Mouse (Mus musculus) heart, embryonic 10.5 days (tissue): ENCODE results near the gene Fbxo21. TPM values are rescaled to one million over a fixed set of nuclear protein-coding genes. Genes with fewer than 3 reads are reported as not detected.

Experiments
- DNase-seq: peaks from one replicate; pipeline ENCODE4 v3.0.0-alpha.2; 2017; ENCODE audit warnings: low spot score
- H3K27ac ChIP-seq: fragments of 300-500 bp; sonication (generic); 2 replicates; pipeline ENCODE4 v1.5.1; 2016; ENCODE audit warnings: mild to moderate bottlenecking
- H3K27me3 ChIP-seq: fragments of 300-500 bp; sonication (generic); 2 replicates; pipeline ENCODE4 v1.6.1; 2016; ENCODE audit warnings: mild to moderate bottlenecking; ENCODE audit not compliant: poor library complexity, insufficient read depth, severe bottlenecking
- H3K36me3 ChIP-seq: fragments of 300-500 bp; sonication (generic); 2 replicates; pipeline ENCODE4 v1.6.1; 2016; ENCODE audit warnings: mild to moderate bottlenecking, moderate library complexity
- H3K4me1 ChIP-seq: fragments of 300-500 bp; sonication (generic); 2 replicates; pipeline ENCODE4 v1.6.1; 2016; ENCODE audit warnings: mild to moderate bottlenecking
- H3K4me3 ChIP-seq: fragments of 300-500 bp; sonication (generic); 2 replicates; pipeline ENCODE4 v1.5.1; 2016; ENCODE audit warnings: mild to moderate bottlenecking, moderate library complexity
- H3K9me3 ChIP-seq: fragments of 300-500 bp; sonication (generic); 2 replicates; pipeline ENCODE4 v1.6.1; 2016; ENCODE audit warnings: mild to moderate bottlenecking, moderate library complexity
- WGBS: fragments of 180-500 bp; shearing (Covaris S2); methylation state at CpG from one replicate; pipeline ENCODE4 v1.1.7; 2016; 5-methylcytosine and 5-hydroxymethylcytosine counted together
- polyA plus RNA-seq: library from polyadenylated mRNA; unstranded; fragments of >200 nt; fragmentation: Nextera tagmentation; extraction: Ambion mirVana; gene quantifications from 2 replicates; pipeline ENCODE4 v1.2.1, GENCODE M21; 2016

Fbxo21 gene
- polyA plus RNA-seq, 1 experiment from 2014 or later: 73.5 TPM

- H3K36me3 ChIP-seq: peaks cover 99% of the 10 kb centered on the region
- no peak for DNase-seq
- no peaks in the 10 kb centered on the region for H3K27me3 ChIP-seq
Measured at GRCm38 (mm10) chr5:117987891-117988290, 11.4 kb downstream of the Fbxo21 start.

DNA sequence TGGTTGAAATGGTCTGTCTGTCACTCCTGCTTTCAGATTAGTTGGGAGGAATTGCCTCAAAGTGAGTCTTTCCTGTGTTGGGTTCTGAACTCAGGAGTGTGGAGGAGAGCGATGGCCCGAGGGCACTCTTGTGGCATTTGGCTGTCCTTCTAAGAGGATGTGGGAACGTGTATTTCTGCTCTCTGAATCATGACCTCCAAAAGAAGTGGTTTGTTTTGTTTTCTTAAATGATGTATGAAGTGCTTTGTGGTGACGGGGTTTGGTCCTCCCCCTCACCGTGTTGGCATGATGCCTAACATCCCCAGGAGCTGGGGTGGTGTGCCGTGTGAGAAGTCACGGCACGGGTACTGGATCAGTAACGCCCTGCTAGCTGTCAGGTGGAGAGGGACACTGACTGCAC, 11.8 kb downstream of the Fbxo21 start:
- no peak for DNase-seq
- H3K27ac ChIP-seq: no peak overlapping the region
- H3K4me3 ChIP-seq: no peak overlapping the region
- peaks cover 98% of the 10 kb centered on the region for H3K36me3 ChIP-seq
- H3K4me1 ChIP-seq: peaks cover 9% of the 10 kb centered on the region
- no peaks in the 10 kb centered on the region for H3K27me3 ChIP-seq
- no peaks in the 10 kb centered on the region for H3K9me3 ChIP-seq
- WGBS: 94% methylated on average over 9 of the region's 9 CpGs

More at GRCm38 (mm10) chr5:117987891-117988290, 11.4 kb downstream of the Fbxo21 start:
- H3K4me3 ChIP-seq: no peak overlapping the region
- H3K4me1 ChIP-seq: peaks cover 9% of the 10 kb centered on the region
- 89% methylated on average over 3 of the region's 3 CpGs for WGBS
- no peaks in the 10 kb centered on the region for H3K9me3 ChIP-seq
- H3K27ac ChIP-seq: no peak overlapping the region

DNA sequence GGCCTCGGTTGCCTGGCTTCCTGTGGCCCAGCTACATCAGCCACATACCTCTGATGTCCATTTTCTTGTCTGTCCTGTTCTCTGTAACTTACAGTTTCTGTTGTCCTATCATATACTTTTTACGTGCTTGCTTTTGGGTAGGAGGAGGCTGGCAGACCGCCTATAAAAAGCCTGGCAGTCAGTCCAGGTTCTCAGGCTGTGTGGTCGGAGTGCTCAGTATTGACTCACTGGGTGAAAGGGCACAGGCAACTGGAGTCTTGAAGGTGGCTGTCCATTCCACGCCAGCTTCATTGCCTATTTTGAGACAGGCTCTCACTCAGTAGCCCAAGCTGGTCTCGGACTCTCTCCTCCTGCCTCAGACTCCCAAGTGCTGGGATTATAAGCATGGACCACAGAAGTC, 13.2 kb downstream of the Fbxo21 start:
- Histone ChIP-seq H3K4me3 (no peak overlapping the region), H3K27me3 (no peaks in the 10 kb centered on the region), H3K27ac (no peak overlapping the region), H3K36me3 (peaks cover 98% of the 10 kb centered on the region), H3K4me1 (peaks cover 9% of the 10 kb centered on the region), H3K9me3 (no peaks in the 10 kb centered on the region)
- 90% methylated on average over 6 of the region's 6 CpGs for WGBS
- no peak for DNase-seq

- Histone ChIP-seq H3K27me3 (no peaks in the 10 kb centered on the region), H3K27ac (no peak overlapping the region), H3K4me1 (no peaks in the 10 kb centered on the region), H3K36me3 (peaks cover 98% of the 10 kb centered on the region), H3K4me3 (no peak overlapping the region), H3K9me3 (no peaks in the 10 kb centered on the region)
- WGBS: 92% methylated on average over 3 of the region's 3 CpGs
- DNase-seq: no peak
Measured at GRCm38 (mm10) chr5:117990957-117991356, 14.4 kb downstream of the Fbxo21 start.

DNA sequence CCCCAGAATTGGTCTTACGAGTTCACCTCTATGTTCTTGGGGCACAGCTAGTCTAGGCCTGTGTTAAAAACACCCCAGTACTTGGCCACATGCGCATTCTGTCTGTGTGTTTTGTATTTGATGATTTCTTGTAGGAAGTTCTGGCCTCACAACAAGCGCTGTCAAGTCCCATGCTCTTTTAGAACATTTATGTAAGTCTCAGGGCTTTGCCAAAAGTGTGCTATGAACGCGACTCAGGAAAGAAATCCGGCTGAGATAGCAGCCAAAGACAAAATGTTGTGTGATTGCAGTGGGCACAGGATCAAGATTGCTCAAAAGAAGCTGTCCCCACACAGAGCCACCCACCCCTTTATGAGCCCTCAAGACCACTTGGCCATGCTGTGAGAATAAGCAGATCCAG, 17.0 kb downstream of the Fbxo21 start:
- Histone ChIP-seq H3K4me1 (peaks cover 18% of the 10 kb centered on the region), H3K27me3 (no peaks in the 10 kb centered on the region), H3K4me3 (no peak overlapping the region), H3K9me3 (no peaks in the 10 kb centered on the region), H3K36me3 (peaks cover 97% of the 10 kb centered on the region), H3K27ac (no peak overlapping the region)
- WGBS: 90% methylated on average over 6 of the region's 6 CpGs
- no peak for DNase-seq

DNA sequence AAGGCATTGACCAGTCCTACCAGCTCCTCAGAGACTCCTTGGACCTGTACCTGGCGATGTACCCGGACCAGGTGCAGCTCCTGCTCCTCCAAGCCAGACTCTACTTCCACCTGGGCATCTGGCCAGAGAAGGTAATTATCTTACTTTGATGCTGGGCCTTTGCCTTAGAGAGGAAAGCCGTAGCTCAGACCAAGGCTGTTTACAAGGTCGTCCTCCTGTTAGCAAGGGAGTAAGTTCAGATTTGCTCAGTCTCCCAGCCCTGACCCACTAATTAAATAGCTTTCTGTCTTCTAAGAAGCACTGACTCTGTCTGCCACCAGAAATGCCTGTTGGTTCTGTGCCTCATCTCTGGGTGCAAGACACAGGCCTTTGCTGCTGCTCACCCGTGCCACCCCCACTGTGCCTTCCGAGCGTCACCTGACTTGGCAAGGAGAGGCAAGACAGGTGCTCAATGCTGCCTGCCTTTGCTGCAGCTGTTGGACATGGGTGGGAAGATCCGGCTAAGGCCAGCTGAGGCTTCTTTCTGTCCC, 18.9 kb downstream of the Fbxo21 start:
- no peak overlapping the region for H3K27ac ChIP-seq
- H3K9me3 ChIP-seq: no peaks in the 10 kb centered on the region
- H3K36me3 ChIP-seq: peaks cover 95% of the 10 kb centered on the region
- DNase-seq: no peak
- H3K4me1 ChIP-seq: peaks cover 24% of the 10 kb centered on the region
- no peaks in the 10 kb centered on the region for H3K27me3 ChIP-seq
- no peak overlapping the region for H3K4me3 ChIP-seq
- WGBS: 92% methylated on average over 8 of the region's 8 CpGs

GRCm38 (mm10) chr5:117995911-117996310, 19.4 kb downstream of the Fbxo21 start:
- WGBS: 87% methylated on average over 6 of the region's 6 CpGs

GRCm38 (mm10) chr5:117996581-117996980, 20.1 kb downstream of the Fbxo21 start:
- H3K4me3 ChIP-seq: no peak overlapping the region
- WGBS: 86% methylated on average over 6 of the region's 6 CpGs
- peaks cover 95% of the 10 kb centered on the region for H3K36me3 ChIP-seq

More at GRCm38 (mm10) chr5:117995911-117996310, 19.4 kb downstream of the Fbxo21 start:
- Histone ChIP-seq H3K9me3 (no peaks in the 10 kb centered on the region), H3K36me3 (peaks cover 95% of the 10 kb centered on the region), H3K4me3 (no peak overlapping the region), H3K27ac (no peak overlapping the region), H3K27me3 (no peaks in the 10 kb centered on the region), H3K4me1 (peaks cover 24% of the 10 kb centered on the region)
- no peak for DNase-seq

DNA sequence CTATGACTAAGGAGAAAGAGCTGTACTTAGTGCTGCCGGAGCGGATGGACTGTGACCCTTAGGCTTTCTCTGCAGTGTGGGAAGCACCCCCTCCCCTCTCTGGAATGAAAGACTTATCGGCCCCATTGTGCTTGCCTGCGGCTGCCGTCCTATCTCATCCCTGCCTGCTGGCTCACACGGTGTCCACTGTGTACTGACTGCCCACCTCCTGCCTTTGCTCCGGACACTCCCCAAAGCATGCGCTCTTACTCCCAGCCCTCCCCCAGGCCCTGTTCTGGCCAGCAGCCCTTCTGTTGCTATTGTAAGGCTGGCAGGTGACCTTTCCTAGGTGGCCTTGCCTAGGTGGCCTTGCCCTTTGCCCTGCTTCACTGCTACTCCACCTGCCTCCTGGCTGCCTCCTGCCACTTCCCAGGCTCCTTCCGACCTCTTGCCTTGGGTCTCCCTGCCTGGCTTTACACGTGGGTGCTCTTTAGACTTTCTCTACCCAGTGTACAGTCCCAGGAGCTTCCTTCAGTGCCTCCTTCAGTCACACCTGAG, 21.0 kb downstream of the Fbxo21 start:
- Histone ChIP-seq H3K27me3 (no peaks in the 10 kb centered on the region), H3K36me3 (peaks cover 95% of the 10 kb centered on the region), H3K27ac (peak overlapping the region; percentile 49; the same call in 1 of the 2 replicates), H3K4me1 (peaks cover 24% of the 10 kb centered on the region), H3K9me3 (no peaks in the 10 kb centered on the region), H3K4me3 (no peak overlapping the region)
- no peak for DNase-seq
- WGBS: 22% methylated on average over 10 of the region's 10 CpGs

More at GRCm38 (mm10) chr5:117996581-117996980, 20.1 kb downstream of the Fbxo21 start:
- Histone ChIP-seq H3K9me3 (no peaks in the 10 kb centered on the region), H3K27ac (0 out of 2 replicates have a peak overlapping the region, but pooled peaks have one; percentile 42), H3K4me1 (peaks cover 24% of the 10 kb centered on the region), H3K27me3 (no peaks in the 10 kb centered on the region)
- no peak for DNase-seq

- Histone ChIP-seq H3K9me3 (no peaks in the 10 kb centered on the region), H3K4me1 (peaks cover 24% of the 10 kb centered on the region), H3K36me3 (peaks cover 97% of the 10 kb centered on the region), H3K4me3 (no peak overlapping the region), H3K27ac (no peak overlapping the region), H3K27me3 (no peaks in the 10 kb centered on the region)
- WGBS: 80% methylated on average over 7 of the region's 7 CpGs
- no peak for DNase-seq
Measured at GRCm38 (mm10) chr5:117999061-117999460, 22.5 kb downstream of the Fbxo21 start.

GRCm38 (mm10) chr5:117999584-117999983, 23.1 kb downstream of the Fbxo21 start:
- Histone ChIP-seq H3K36me3 (peaks cover 97% of the 10 kb centered on the region), H3K4me1 (peaks cover 24% of the 10 kb centered on the region), H3K4me3 (no peak overlapping the region), H3K27ac (no peak overlapping the region), H3K9me3 (no peaks in the 10 kb centered on the region), H3K27me3 (no peaks in the 10 kb centered on the region)
- 86% methylated on average over 11 of the region's 11 CpGs for whole genome bisulfite sequencing
- no peak for DNase-seq

GRCm38 (mm10) chr5:118002059-118002458, 25.5 kb downstream of the Fbxo21 start:
- DNase-seq: peak; percentile 87

DNA sequence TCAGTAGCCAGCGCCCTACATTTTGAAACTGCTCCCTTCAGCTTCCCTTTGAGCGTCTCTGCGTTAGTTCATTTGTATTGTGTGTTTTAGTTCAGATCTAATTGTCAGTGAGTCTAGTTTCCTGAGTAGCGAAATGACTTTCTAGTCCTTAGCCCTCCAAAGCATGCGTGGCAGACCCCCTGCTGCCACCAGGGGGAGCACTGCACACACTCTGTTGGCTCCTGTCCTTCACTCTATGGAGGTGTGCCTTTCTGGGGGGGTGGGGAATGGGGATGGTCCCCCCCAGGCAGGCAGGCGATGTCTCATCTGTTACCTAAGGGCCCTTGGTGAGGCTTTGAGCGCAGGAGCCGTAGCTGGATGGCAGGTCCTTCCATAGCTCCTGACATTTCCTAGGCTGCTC, 28.1 kb downstream of the Fbxo21 start:
- peaks cover 6% of the 10 kb centered on the region; the same call in 1 of the 2 replicates for H3K4me1 ChIP-seq
- no peaks in the 10 kb centered on the region for H3K9me3 ChIP-seq
- H3K4me3 ChIP-seq: no peak overlapping the region
- H3K27ac ChIP-seq: no peak overlapping the region
- H3K36me3 ChIP-seq: peaks cover 98% of the 10 kb centered on the region
- no peak for DNase-seq
- H3K27me3 ChIP-seq: no peaks in the 10 kb centered on the region
- WGBS: 78% methylated on average over 8 of the region's 8 CpGs

More at GRCm38 (mm10) chr5:118002059-118002458, 25.5 kb downstream of the Fbxo21 start:
- no peak overlapping the region for H3K4me3 ChIP-seq
- H3K27ac ChIP-seq: no peak overlapping the region
- no peaks in the 10 kb centered on the region for H3K27me3 ChIP-seq
- peaks cover 24% of the 10 kb centered on the region for H3K4me1 ChIP-seq
- peaks cover 98% of the 10 kb centered on the region for H3K36me3 ChIP-seq
- WGBS: 40% methylated on average over 9 of the region's 9 CpGs
- H3K9me3 ChIP-seq: no peaks in the 10 kb centered on the region
